Mouse (Mus musculus): ENCODE results near the gene Prss16.

GRCm38 (mm10) chr13:22008707-22009106 lies 835 bp downstream of the Prss16 start:
- TF ChIP-seq CTCF (IDR thresholded peaks at IDR 0.05; ENCODE audit: control insufficient read depth, insufficient read depth, insufficient replicate concordance, low read depth, low read length) (no peak), POLR2A (IDR thresholded peaks at IDR 0.05; ENCODE audit: control insufficient read depth, low read depth, low read length) (no peak)
